Mouse (Mus musculus): ENCODE measurements around the gene Ankrd33. TPM values are rescaled to one million over a fixed set of nuclear protein-coding genes. Genes with fewer than 3 reads are reported as not detected.

Ankrd33 gene
- total and polyA plus RNA-seq, 3 experiments = 0.10 to 1.0 (median 0.59) TPM

GRCm38 (mm10) chr15:101147115-101147909 is 31.8 kb downstream of the Ankrd33 start:
- no peak for DNase-seq

- no peak for DNase-seq
Observed at GRCm38 (mm10) chr15:101147910-101148273, 32.3 kb downstream of the Ankrd33 start.

GRCm38 (mm10) chr15:101148604-101149003 is 33.0 kb downstream of the Ankrd33 start:
- no peak for DNase-seq

- DNase-seq = no peak
Observed at GRCm38 (mm10) chr15:101151409-101152261, 36.1 kb downstream of the Ankrd33 start.

GRCm38 (mm10) chr15:101154700-101155616 is 39.4 kb downstream of the Ankrd33 start:
- DNase-seq = no peak

- DNase-seq = no peak
Observed at GRCm38 (mm10) chr15:101160128-101160527, 44.6 kb downstream of the Ankrd33 start.

GRCm38 (mm10) chr15:101160591-101160990 is 45.0 kb downstream of the Ankrd33 start:
- no peak for DNase-seq

- DNase-seq = no peak
Observed at GRCm38 (mm10) chr15:101161534-101161933, 46.0 kb downstream of the Ankrd33 start.

- DNase-seq = peak; percentile 29
Observed at GRCm38 (mm10) chr15:101163056-101163458, 47.5 kb downstream of the Ankrd33 start.

GRCm38 (mm10) chr15:101163854-101164253 is 48.3 kb downstream of the Ankrd33 start:
- peak; percentile 67 for DNase-seq

- DNase-seq = no peak
Observed at GRCm38 (mm10) chr15:101164291-101164690, 48.7 kb downstream of the Ankrd33 start.

GRCm38 (mm10) chr15:101165658-101166437 is 50.3 kb downstream of the Ankrd33 start:
- DNase-seq = no peak

- DNase-seq = no peak
Observed at GRCm38 (mm10) chr15:101167553-101167952, 52.0 kb downstream of the Ankrd33 start.

Other genes starting within 250 kb of the Ankrd33 start
- 1 to 10 TPM; 2.8 to 4.6 TPM for gene Scn8a, start 245.9 kb upstream of the Ankrd33 start, total RNA-seq (2021)
- 1.6 and 2.4 TPM in 2 replicates for gene Scn8a, start 245.9 kb upstream of the Ankrd33 start, polyA plus RNA-seq (2012; rRNA removed)
- under 1 TPM; 0.37 to 0.45 TPM for gene Gm47841, start 68.4 kb upstream of the Ankrd33 start, total RNA-seq (2021)
- gene Gm47841, start 68.4 kb upstream of the Ankrd33 start, polyA plus RNA-seq (2012; rRNA removed) = 0.37 TPM in 1 of 2 replicates, not detected in the other
- gene Fignl2, start 37.2 kb upstream of the Ankrd33 start, total RNA-seq (2021) = 1 to 10 TPM; 6.3 to 8.7 TPM
- gene Fignl2, start 37.2 kb upstream of the Ankrd33 start, polyA plus RNA-seq (2012; rRNA removed) = 11.8 and 16.1 TPM in 2 replicates
- gene Acvrl1, start 12.8 kb downstream of the Ankrd33 start, total RNA-seq (2021) = 10 to 100 TPM; 15.0 to 22.6 TPM
- 20.9 and 23.3 TPM in 2 replicates for gene Acvrl1, start 12.8 kb downstream of the Ankrd33 start, polyA plus RNA-seq (2012; rRNA removed)
- gene Acvr1b, start 58.3 kb downstream of the Ankrd33 start, total RNA-seq (2021) = 10 to 100 TPM in 1 of 2 experiments, 1 to 10 TPM in 1; 5.2 to 10.0 TPM
- gene Acvr1b, start 58.3 kb downstream of the Ankrd33 start, polyA plus RNA-seq (2012; rRNA removed) = 10.1 and 11.2 TPM in 2 replicates
- 10 to 100 TPM; 16.4 to 21.0 TPM for gene Grasp, start 108.4 kb downstream of the Ankrd33 start, total RNA-seq (2021)
- gene Grasp, start 108.4 kb downstream of the Ankrd33 start, polyA plus RNA-seq (2012; rRNA removed) = 53.0 and 60.3 TPM in 2 replicates
- gene Nr4a1, start 138.5 kb downstream of the Ankrd33 start, total RNA-seq (2021) = 100 to 1,000 TPM; 560 to 565 TPM
- gene Nr4a1, start 138.5 kb downstream of the Ankrd33 start, polyA plus RNA-seq (2012; rRNA removed) = 162 and 415 TPM in 2 replicates
- 10 to 100 TPM; 38.6 to 58.8 TPM for gene Atg101, start 168.5 kb downstream of the Ankrd33 start, total RNA-seq (2021)
- 31.9 and 35.4 TPM in 2 replicates for gene Atg101, start 168.5 kb downstream of the Ankrd33 start, polyA plus RNA-seq (2012; rRNA removed)
- under 1 TPM; 0.40 to 0.52 TPM for gene 6030408B16Rik, start 177.5 kb downstream of the Ankrd33 start, total RNA-seq (2021)
- 1.4 and 2.0 TPM in 2 replicates for gene 6030408B16Rik, start 177.5 kb downstream of the Ankrd33 start, polyA plus RNA-seq (2012; rRNA removed)

All from adrenal gland, adult 2 months (tissue).